Mouse (Mus musculus) liver, embryonic 14.5 days (tissue): Measurements from ENCODE around the gene 1700024G13Rik. TPM values are rescaled to one million over a fixed set of nuclear protein-coding genes. Genes with fewer than 3 reads are reported as not detected.
"Not testable (repeated sequence)": the region's sequence is repeated elsewhere in the genome, so short reads cannot be mapped to it uniquely, and the experiment has no call there.

Source experiments
- ATAC-seq: fragments of 200-750 bp; cut with Nextera tagmentation; 2 replicates; pipeline ENCODE4 v1.8.0; 2017; ENCODE audit warnings: moderate number of reproducible peaks, mild to moderate bottlenecking, moderate library complexity; ENCODE audit not compliant: insufficient read depth
- DNase-seq, 3 experiments: peaks; one replicate each; pipeline ENCODE4 v3.0.0-alpha.2; 2012 to 2013; ENCODE audit warnings: low read depth in 3 of 3, low spot score in 3 of 3
- H3K27ac ChIP-seq: fragments of 300-500 bp; sonication (generic); 2 replicates; pipeline ENCODE4 v1.5.1; 2014; ENCODE audit warnings: moderate library complexity, mild to moderate bottlenecking, control low read depth, inconsistent platforms
- H3K27me3 ChIP-seq: fragments of 300-500 bp; sonication (generic); 2 replicates; pipeline ENCODE4 v1.6.1; 2014; ENCODE audit warnings: mild to moderate bottlenecking, low read length, moderate library complexity; ENCODE audit not compliant: control insufficient read depth, insufficient read depth
- H3K36me3 ChIP-seq: fragments of 300-500 bp; sonication (generic); replicated peaks from 2 replicates; pipeline ENCODE4 v1.6.1; 2014; ENCODE audit warnings: low read depth; ENCODE audit not compliant: control insufficient read depth, insufficient read depth
- H3K4me1 ChIP-seq, 2 experiments: fragments of 200-500 bp in 1 of 2; fragments of 300-500 bp in 1 of 2; sonication (generic) in 1 of 2; replicated peaks; 2 replicates each; pipeline ENCODE4 v1.6.1; 2012 to 2014; ENCODE audit warnings: antibody characterized with exemption in 1 of 2, inconsistent platforms in 1 of 2, low read length in 1 of 2; ENCODE audit not compliant: control insufficient read depth in 2 of 2, insufficient read depth in 2 of 2
- H3K4me2 ChIP-seq: fragments of 300-500 bp; sonication (generic); 2 replicates; pipeline ENCODE4 v1.6.1; 2014; ENCODE audit warnings: low read depth, mild to moderate bottlenecking, control low read depth, moderate library complexity
- H3K4me3 ChIP-seq, 2 experiments: fragments of 200-500 bp in 1 of 2; fragments of 300-500 bp in 1 of 2; sonication (generic) in 1 of 2; 2 replicates each; pipeline ENCODE4 v1.5.1; 2012 to 2014; ENCODE audit warnings: low read depth in 2 of 2, low read length in 2 of 2, mild to moderate bottlenecking in 2 of 2, control low read depth in 1 of 2, inconsistent platforms in 1 of 2, moderate library complexity in 1 of 2; ENCODE audit not compliant: insufficient read depth in 1 of 2
- H3K9ac ChIP-seq: fragments of 300-500 bp; sonication (generic); replicated peaks from 2 replicates; pipeline ENCODE4 v1.6.1; 2014; ENCODE audit warnings: mild to moderate bottlenecking, control low read depth, moderate library complexity
- H3K9me3 ChIP-seq: fragments of 300-500 bp; sonication (generic); 2 replicates; pipeline ENCODE4 v1.6.1; 2016; ENCODE audit warnings: low read length, mixed read lengths; ENCODE audit not compliant: control insufficient read depth
- CTCF ChIP-seq: IDR thresholded peaks from 2 replicates; pipeline ENCODE4 v1.5.1; 2016; ENCODE audit warnings: antibody characterized with exemption, low read depth, control low read depth
- EP300 ChIP-seq: IDR thresholded peaks from 2 replicates; pipeline ENCODE4 v1.6.1; 2016; ENCODE audit warnings: antibody characterized with exemption, low read depth
- WGBS: fragments of 180-500 bp; shearing (Covaris S2); extraction: QIAGEN DNeasy Blood & Tissue Kit; methylation state at CpG from one replicate; pipeline ENCODE4 v1.1.7; 2014; ENCODE audit not compliant: insufficient replicate concordance; 5-methylcytosine and 5-hydroxymethylcytosine counted together
- polyA plus RNA-seq, 2 experiments: library from polyadenylated mRNA; depleted of rRNA in 1 of 2; stranded (reverse) in 1 of 2; unstranded in 1 of 2; fragments of >200 nt; fragmentation: Nextera tagmentation in 1 of 2; extraction: Ambion mirVana in 1 of 2; gene quantifications; 2 replicates each; pipeline versions ENCODE4 v1.2.1 to v1.2.3; 2012 to 2014

The 1700024G13Rik gene
- polyA plus RNA-seq, 2 experiments: not detected

DNA sequence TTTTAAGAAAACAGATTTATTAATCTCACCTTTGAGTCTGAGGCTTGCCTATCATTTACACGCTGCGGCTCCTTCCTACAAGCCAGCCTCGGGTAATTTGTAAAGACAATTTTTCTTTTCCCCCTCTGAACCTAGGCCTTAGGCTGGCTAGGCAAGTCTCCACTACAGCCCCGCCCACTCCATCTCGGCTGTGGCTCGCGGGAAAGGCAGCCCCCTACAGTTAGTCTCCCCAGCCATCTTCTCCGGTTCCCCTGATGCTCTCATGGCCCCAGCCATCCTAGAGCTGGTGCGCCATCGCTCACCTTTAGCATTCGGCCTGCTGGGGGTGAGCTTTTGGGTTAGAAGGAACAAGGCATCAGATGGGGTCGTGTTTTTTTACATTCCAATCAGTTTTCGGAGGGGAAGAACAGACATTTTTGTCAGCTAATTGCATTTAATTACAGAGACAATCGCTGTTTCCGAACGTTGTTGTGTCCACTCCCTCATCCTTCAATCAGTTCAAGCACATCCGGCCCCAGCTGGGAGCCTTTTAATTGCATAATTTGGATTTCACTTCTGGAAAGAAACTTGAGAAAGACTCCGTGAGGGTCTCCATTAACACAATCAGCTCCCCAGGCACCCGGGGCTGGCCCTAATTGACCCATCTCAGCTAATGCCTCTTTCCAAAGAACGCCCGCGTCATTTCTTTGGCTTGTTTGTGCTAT lies 8.6 kb downstream of the 1700024G13Rik start:
- ATAC-seq (no peak), DNase-seq (no peak)
- Histone ChIP-seq H3K27ac (no peak overlapping the region), H3K9me3 (no peaks in the 10 kb centered on the region), H3K4me2 (no peak overlapping the region), H3K36me3 (no peaks in the 10 kb centered on the region), H3K9ac (no peak overlapping the region), H3K27me3 (no peaks in the 10 kb centered on the region), H3K4me3 (no peak overlapping the region), H3K4me1 (no peaks in the 10 kb centered on the region)
- TF ChIP-seq CTCF (no peak), EP300 (no peak)
- WGBS: 17% methylated on average over 22 of the region's 22 CpGs

DNA sequence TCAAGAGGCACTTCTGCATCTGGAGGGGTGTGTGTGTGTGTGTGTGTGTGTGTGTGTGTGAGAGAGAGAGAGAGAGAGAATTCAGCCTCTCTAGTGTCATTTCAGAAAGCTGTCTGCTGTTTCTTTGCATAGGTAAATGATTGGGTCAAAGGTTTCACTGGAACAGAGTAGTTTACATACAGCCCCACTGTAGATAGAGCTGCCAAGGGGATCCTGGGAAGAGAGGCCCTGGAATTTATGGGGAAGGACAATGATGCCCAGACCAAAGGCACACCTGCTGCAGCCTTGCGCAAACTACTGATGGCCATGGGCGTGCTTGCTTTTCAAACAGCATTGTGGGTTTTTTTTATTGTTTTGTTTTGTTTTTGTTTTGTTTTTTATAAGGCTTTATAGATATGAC lies 15.7 kb downstream of the 1700024G13Rik start:
- ATAC-seq (no peak), DNase-seq (no peak)
- H3K9ac ChIP-seq: no peak overlapping the region
- no peaks in the 10 kb centered on the region for H3K9me3 ChIP-seq
- H3K4me1 ChIP-seq: no peaks in the 10 kb centered on the region
- H3K27ac ChIP-seq: no peak overlapping the region
- no peak overlapping the region for H3K4me2 ChIP-seq
- no peaks in the 10 kb centered on the region for H3K36me3 ChIP-seq
- 52% methylated on average over 2 of the region's 2 CpGs for WGBS
- no peak overlapping the region for H3K4me3 ChIP-seq
- H3K27me3 ChIP-seq: no peaks in the 10 kb centered on the region
- TF ChIP-seq EP300 (no peak), CTCF (no peak)

DNA sequence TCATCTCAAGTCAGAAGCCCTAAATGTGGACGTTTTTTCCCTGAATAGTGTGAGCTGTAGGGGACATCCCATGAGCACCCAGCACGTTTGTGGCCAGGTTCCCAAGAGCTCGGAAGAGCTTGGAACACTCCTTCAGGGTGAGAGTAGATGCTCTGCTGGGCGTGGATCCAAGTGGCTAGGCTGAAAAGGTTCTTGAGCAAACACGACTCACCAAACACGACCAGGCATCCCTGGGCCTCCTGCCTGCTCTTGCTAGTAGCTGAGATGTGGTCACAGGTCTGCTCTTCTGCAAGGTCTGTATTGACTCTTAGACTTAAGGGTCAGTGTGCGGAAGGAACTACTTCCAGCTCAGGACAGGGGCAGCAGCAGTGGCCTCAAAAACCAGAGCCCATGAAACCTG lies 18.4 kb downstream of the 1700024G13Rik start:
- Histone ChIP-seq H3K9me3 (no peaks in the 10 kb centered on the region), H3K27ac (no peak overlapping the region), H3K4me1 (no peaks in the 10 kb centered on the region), H3K36me3 (no peaks in the 10 kb centered on the region), H3K4me3 (no peak overlapping the region), H3K9ac (no peak overlapping the region), H3K4me2 (no peak overlapping the region), H3K27me3 (no peaks in the 10 kb centered on the region)
- ATAC-seq (no peak), DNase-seq (no peak)
- WGBS: 45% methylated on average over 7 of the region's 7 CpGs
- TF ChIP-seq CTCF (no peak), EP300 (no peak)

DNA sequence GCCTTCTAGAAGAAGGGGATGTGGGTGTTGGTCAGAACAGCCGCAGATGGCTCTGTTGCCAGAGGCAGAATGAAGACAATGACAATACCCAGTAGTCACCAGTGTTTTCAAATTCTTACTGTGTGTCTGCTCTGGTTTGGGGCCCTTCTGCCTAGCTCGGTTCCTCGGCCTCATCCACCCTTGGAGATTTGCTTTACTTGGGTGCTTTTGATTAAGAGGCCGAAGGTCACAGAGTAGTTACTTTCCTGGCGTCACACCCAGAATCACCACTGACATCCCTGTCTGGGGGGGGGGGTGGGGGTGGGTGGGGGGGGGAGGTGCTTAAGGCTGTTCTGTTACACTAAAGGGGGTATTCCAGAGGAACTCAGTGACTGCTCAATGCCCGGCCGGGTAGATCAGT lies 23.8 kb downstream of the 1700024G13Rik start:
- no peak overlapping the region for H3K4me3 ChIP-seq
- H3K4me2 ChIP-seq: no peak overlapping the region
- no peaks in the 10 kb centered on the region for H3K9me3 ChIP-seq
- H3K4me1 ChIP-seq: no peaks in the 10 kb centered on the region
- 51% methylated on average over 6 of the region's 7 CpGs for WGBS
- TF ChIP-seq CTCF (no peak), EP300 (no peak)
- DNase-seq (no peak), ATAC-seq (no peak)
- no peaks in the 10 kb centered on the region for H3K27me3 ChIP-seq
- no peak overlapping the region for H3K27ac ChIP-seq
- H3K9ac ChIP-seq: no peak overlapping the region
- H3K36me3 ChIP-seq: no peaks in the 10 kb centered on the region

DNA sequence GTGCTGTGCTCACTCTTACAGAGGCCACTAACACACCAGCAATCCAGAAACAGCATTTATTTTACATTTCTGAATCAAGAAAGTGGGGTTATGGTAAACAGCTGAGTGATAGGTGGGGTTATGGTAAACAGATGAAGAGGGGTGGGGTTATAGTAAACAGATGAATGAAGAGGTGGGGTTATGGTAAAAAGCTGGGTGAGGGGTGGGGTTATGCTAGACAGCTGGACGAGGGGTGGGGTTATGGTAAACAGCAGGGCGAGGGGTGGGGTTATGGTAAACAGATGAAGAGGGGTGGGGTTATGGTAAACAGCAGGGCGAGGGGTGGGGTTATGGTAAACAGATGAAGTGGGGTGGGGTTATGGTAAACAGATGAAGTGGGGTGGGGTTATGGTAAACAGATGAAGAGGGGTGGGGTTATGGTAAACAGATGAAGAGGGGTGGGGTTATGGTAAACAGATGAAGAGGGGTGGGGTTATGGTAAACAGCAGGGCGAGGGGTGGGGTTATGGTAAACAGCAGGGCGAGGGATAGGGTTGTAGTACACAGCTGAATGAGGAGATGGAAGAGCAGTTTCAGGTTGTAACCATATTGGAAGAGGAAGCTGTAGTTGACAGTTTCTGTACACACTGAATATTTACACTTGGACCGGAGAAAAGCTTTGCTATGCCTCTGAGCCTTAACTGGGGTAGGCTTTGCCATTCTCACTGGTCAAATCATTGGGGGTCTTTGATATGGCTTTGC lies 36.8 kb downstream of the 1700024G13Rik start:
- not testable (repeated sequence) for H3K4me3 ChIP-seq, H3K4me1 ChIP-seq, ATAC-seq, H3K27ac ChIP-seq, H3K27me3 ChIP-seq, H3K4me2 ChIP-seq, H3K9me3 ChIP-seq, H3K9ac ChIP-seq, H3K36me3 ChIP-seq
- DNase-seq: peak in 1 of 3 experiments; percentile 3
- 20% methylated on average over 6 of the region's 6 CpGs for WGBS
